Mouse (Mus musculus): ENCODE measurements around the gene Atp13a2. TPM values are rescaled to one million over a fixed set of nuclear protein-coding genes. Genes with fewer than 3 reads are reported as not detected.

Gene Atp13a2
- polyA plus RNA-seq, 1 experiment from 2014 or later, result 28.7 TPM

DNA sequence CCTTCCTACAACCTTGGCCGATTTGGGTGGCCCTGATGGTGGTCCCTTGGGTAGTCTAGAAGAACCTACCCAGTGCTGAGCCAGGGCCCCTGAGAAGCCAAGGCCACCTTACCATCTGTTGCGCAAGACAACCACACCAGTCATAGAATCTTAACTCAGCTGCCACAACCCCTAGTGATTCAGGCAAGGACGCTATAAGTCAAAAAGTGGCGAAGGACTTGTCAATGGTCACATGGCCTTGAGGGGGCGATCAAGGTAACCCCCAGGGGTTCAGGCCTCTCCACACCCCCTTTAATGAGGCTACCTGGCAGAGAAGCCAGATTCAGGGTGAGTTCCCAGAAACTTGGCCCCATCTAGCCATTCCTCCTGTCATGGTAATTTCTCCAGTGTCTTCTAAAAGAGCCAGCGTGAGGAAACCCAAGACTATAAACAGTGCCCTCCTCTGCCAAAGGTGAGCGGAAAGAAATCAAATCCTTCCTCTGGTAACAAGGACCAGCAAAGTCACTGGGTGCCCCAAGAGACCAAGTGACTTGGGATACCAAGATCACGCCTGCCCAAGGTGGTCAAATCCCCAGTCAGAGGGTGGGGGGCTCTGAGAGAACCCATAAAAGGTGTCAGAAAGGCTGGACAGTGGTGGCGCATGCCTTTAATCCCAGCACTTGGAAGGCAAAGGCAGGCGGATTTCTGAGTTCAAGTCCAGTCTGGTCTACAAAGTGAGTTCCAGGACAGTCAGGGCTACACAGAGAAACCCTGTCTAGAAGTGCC, 26.8 kb upstream of the Atp13a2 start:
- Histone ChIP-seq H3K9me3 (ENCODE audit: control insufficient read depth, low read length) (no peaks in the 10 kb centered on the region), H3K4me1 (ENCODE audit: control insufficient read depth, insufficient read depth, low read length) (peaks cover 8% of the 10 kb centered on the region; the same call in 1 of the 2 replicates), H3K27me3 (ENCODE audit: control insufficient read depth, insufficient read depth, low read length) (no peaks in the 10 kb centered on the region), H3K36me3 (ENCODE audit: control insufficient read depth, insufficient read depth, low read length) (no peaks in the 10 kb centered on the region), H3K4me3 (ENCODE audit: low read depth, low read length) (no peak overlapping the region), H3K27ac (replicated peaks; ENCODE audit: low read depth, low read length) (no peak overlapping the region), H3K9ac (ENCODE audit: low read length) (no peak overlapping the region), H3K4me2 (ENCODE audit: low read depth, severe bottlenecking) (no peak overlapping the region)
- DNase-seq (ENCODE audit: low spot score), result no peak
- no peak for ATAC-seq (ENCODE audit: insufficient number of reproducible peaks, low FRiP score, low TSS enrichment, low read depth)
- 74% methylated on average over 10 of the region's 10 CpGs for WGBS

DNA sequence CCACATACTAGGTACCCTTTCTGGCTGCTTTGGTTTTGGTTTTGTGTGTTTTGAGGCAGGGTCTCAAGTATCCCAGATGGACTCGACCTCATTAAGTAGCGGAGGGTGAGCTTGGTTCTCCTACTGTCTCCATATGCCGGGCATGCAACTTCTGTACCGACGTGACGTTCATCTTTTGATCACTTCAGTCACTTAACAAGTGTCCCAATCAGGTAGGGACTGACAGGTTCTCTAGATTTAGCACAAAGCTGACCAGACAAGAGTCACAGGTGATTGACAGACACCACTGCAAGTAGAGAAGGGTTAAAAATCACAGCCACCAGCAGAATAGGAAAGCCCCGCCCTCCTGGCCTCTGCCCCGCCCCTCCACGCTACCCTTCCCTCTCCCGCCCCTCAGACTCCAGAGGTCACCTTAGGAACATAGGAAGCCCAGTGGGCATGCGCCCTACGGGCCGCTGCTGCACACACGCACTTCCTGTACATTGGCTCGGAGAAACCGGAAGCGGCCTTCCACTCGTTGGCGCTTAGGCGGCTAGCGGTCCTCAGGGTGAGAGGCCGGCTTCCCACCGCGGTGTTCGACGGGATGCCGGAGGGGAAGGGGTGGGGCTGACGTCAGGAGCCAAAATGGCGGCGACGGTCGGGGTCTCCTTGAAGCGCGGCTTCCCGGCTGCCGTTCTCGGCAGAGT, 25.7 kb upstream of the Atp13a2 start, which contains the start of gene Sdhb:
Gene Sdhb (plus strand): TSS at position 423 of the 686 bp plus-strand sequence.
- H3K4me1 ChIP-seq (ENCODE audit: control insufficient read depth, insufficient read depth, low read length), result peaks cover 8% of the 10 kb centered on the region; the same call in 1 of the 2 replicates
- H3K9ac ChIP-seq (ENCODE audit: low read length), result peak within 1 kb of the TSS; percentile 92
- no peak within 1 kb of the TSS; the same call in 1 of the 2 replicates for H3K27ac ChIP-seq (replicated peaks; ENCODE audit: low read depth, low read length)
- DNase-seq (ENCODE audit: low spot score), result peak; percentile 97
- no peaks in the 10 kb centered on the region for H3K9me3 ChIP-seq (ENCODE audit: control insufficient read depth, low read length)
- no peaks in the 10 kb centered on the region for H3K36me3 ChIP-seq (ENCODE audit: control insufficient read depth, insufficient read depth, low read length)
- ATAC-seq (ENCODE audit: insufficient number of reproducible peaks, low FRiP score, low TSS enrichment, low read depth), result peak; percentile 91
- H3K27me3 ChIP-seq (ENCODE audit: control insufficient read depth, insufficient read depth, low read length), result no peaks in the 10 kb centered on the region
- peak within 1 kb of the TSS; percentile 96 for H3K4me3 ChIP-seq (ENCODE audit: low read depth, low read length)
- peak within 1 kb of the TSS; percentile 92 for H3K4me2 ChIP-seq (ENCODE audit: low read depth, severe bottlenecking)
- 3% methylated on average over 37 of the region's 37 CpGs for WGBS

DNA sequence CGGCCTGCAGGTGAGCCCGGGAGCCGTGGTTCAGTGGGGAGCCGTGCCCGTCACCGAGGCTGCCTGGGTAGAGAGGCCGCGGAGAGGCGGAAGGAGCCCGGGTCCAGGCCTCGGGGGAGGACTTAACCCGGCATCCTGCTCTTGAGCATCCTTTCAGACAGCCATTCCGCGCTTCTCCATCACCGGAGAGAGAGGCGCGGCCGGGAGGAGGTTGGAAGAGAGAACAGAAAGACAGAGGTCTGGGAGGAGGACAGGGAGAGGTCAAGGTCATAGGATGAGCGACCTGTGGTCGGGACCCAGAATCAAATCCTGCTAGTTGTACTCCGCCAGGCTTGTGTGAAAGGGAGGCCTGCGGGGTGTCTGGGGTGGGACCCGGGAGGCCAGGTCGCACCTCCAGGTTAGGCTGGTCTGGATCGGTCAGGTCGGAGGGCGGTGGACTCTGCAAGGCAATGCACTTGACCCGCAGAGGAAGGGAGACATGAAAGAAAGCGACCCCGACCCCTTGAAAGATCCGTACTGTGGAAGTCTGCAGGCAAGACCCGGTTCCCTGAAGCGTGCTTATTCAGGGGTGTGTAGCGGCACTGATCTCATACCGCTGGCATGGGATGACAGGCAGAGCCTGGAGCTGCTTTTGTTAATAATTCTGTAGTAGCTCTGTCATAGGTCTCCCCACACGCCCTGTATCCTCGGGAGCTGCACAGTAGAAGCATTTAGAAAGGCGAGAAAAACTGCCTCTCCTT, 25.0 kb upstream of the Atp13a2 start:
- Histone ChIP-seq H3K4me3 (ENCODE audit: low read depth, low read length) (peak overlapping the region; percentile 96), H3K36me3 (ENCODE audit: control insufficient read depth, insufficient read depth, low read length) (no peaks in the 10 kb centered on the region), H3K9me3 (ENCODE audit: control insufficient read depth, low read length) (no peaks in the 10 kb centered on the region), H3K9ac (ENCODE audit: low read length) (peak overlapping the region; percentile 92), H3K4me1 (ENCODE audit: control insufficient read depth, insufficient read depth, low read length) (peaks cover 8% of the 10 kb centered on the region; the same call in 1 of the 2 replicates), H3K27ac (replicated peaks; ENCODE audit: low read depth, low read length) (no peak overlapping the region; the same call in 1 of the 2 replicates), H3K27me3 (ENCODE audit: control insufficient read depth, insufficient read depth, low read length) (no peaks in the 10 kb centered on the region), H3K4me2 (ENCODE audit: low read depth, severe bottlenecking) (peak overlapping the region; percentile 92)
- WGBS, result 2% methylated on average over 38 of the region's 38 CpGs
- DNase-seq (ENCODE audit: low spot score) (no peak), ATAC-seq (ENCODE audit: insufficient number of reproducible peaks, low FRiP score, low TSS enrichment, low read depth) (peak; percentile 14; the same call in 1 of the 2 replicates)

DNA sequence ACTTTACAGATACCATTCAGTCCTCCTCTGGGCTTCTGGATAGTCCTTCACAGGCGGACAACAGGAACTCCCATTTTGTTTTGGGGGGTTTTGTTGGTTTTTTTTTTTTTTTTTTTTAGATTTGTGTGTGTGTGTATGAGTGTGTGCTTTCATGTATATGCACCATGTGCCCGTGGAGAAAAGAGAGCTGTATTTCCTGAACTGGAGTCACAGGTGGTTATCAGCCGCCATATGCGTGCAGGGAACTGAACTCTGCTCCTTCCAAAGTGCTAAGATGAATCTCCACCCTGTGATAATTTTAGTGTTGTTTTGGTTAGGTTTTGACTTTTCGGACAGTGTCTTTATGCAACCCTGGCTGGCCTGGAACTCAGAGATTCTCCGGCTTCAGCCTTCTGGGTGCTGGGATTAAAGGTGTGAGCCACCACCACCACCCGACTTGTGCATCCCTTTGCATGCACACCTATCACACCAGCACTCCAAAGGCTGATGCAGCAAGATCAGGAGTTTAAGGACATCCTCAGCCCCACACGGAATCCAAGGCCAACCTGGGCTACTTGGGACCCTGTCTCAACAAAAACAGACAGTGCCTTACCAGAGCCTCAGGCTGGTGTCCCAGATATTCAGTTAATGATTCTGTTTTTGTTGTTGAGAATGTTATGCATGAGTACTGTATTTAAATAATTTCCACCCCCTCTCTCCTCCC, 24.3 kb upstream of the Atp13a2 start:
- DNase-seq (ENCODE audit: low spot score) (no peak), ATAC-seq (ENCODE audit: insufficient number of reproducible peaks, low FRiP score, low TSS enrichment, low read depth) (no peak)
- 76% methylated on average over 8 of the region's 8 CpGs for WGBS
- Histone ChIP-seq H3K9me3 (ENCODE audit: control insufficient read depth, low read length) (no peaks in the 10 kb centered on the region), H3K36me3 (ENCODE audit: control insufficient read depth, insufficient read depth, low read length) (no peaks in the 10 kb centered on the region), H3K4me2 (ENCODE audit: low read depth, severe bottlenecking) (peak overlapping the region; percentile 92), H3K27me3 (ENCODE audit: control insufficient read depth, insufficient read depth, low read length) (no peaks in the 10 kb centered on the region), H3K4me1 (ENCODE audit: control insufficient read depth, insufficient read depth, low read length) (peaks cover 8% of the 10 kb centered on the region; the same call in 1 of the 2 replicates), H3K4me3 (ENCODE audit: low read depth, low read length) (peak overlapping the region; percentile 96), H3K9ac (ENCODE audit: low read length) (peak overlapping the region; percentile 92), H3K27ac (replicated peaks; ENCODE audit: low read depth, low read length) (no peak overlapping the region)

DNA sequence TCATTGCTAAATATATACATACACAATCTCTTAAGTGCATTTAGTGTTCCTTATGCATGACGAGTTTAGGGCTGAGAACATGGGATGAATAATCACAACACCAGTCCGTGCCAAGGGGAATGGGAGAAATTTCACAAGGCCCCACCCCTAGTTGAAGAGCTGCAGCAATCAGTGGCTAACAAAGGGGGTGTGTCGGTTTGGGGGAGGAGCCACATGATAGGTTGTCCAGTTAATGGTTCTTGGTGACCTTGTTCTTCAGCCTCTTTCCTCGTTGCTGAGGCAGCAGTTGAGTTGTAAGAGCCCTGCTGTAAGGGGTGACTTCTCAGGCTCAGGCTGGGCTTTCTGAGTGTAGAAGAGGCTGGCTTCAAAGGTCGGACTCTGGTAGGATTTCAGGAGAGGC, 23.7 kb upstream of the Atp13a2 start:
- ATAC-seq (ENCODE audit: insufficient number of reproducible peaks, low FRiP score, low TSS enrichment, low read depth) (no peak), DNase-seq (ENCODE audit: low spot score) (no peak)
- Histone ChIP-seq H3K4me1 (ENCODE audit: control insufficient read depth, insufficient read depth, low read length) (peaks cover 8% of the 10 kb centered on the region; the same call in 1 of the 2 replicates), H3K4me3 (ENCODE audit: low read depth, low read length) (no peak overlapping the region), H3K27ac (replicated peaks; ENCODE audit: low read depth, low read length) (no peak overlapping the region), H3K9me3 (ENCODE audit: control insufficient read depth, low read length) (no peaks in the 10 kb centered on the region), H3K27me3 (ENCODE audit: control insufficient read depth, insufficient read depth, low read length) (no peaks in the 10 kb centered on the region), H3K4me2 (ENCODE audit: low read depth, severe bottlenecking) (no peak overlapping the region), H3K36me3 (ENCODE audit: control insufficient read depth, insufficient read depth, low read length) (no peaks in the 10 kb centered on the region), H3K9ac (ENCODE audit: low read length) (no peak overlapping the region)
- 42% methylated on average over 5 of the region's 5 CpGs for WGBS

DNA sequence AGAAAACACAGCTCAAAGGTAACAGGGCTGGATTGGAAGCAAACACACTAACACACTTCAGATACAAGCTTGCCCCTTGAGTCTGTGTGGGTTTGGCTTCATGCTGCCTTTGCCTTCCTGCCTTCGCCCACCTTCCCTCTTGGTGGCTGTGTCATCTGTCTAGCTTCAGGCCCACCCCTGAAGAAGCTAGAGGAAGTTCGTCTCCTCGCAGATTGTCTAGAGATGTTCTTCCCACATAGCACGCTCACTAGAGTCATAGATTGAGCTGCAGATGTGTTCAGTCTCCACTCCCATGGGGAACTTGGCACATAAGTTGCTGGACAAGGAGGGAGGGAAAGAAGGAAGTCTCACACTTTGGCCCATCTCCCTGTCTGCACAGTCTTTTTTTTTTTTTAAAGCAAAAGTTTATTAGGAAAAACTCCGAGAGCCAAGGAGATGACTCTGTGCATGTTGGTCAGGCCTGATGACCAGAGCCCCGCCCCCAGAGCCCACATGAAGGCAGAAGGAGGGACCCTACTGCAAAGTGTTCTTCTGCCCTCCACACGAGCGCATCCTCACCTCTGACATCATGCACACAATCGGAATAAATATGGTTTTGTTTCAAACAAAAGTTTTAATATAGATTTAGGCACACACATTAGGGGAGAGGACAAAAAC, 22.6 kb upstream of the Atp13a2 start:
- H3K4me2 ChIP-seq (ENCODE audit: low read depth, severe bottlenecking), result no peak overlapping the region
- H3K4me1 ChIP-seq (ENCODE audit: control insufficient read depth, insufficient read depth, low read length), result peaks cover 8% of the 10 kb centered on the region; the same call in 1 of the 2 replicates
- H3K27ac ChIP-seq (replicated peaks; ENCODE audit: low read depth, low read length), result no peak overlapping the region
- H3K9ac ChIP-seq (ENCODE audit: low read length), result no peak overlapping the region
- H3K36me3 ChIP-seq (ENCODE audit: control insufficient read depth, insufficient read depth, low read length), result no peaks in the 10 kb centered on the region
- WGBS, result 87% methylated on average over 9 of the region's 9 CpGs
- no peak for ATAC-seq (ENCODE audit: insufficient number of reproducible peaks, low FRiP score, low TSS enrichment, low read depth)
- DNase-seq (ENCODE audit: low spot score), result no peak
- no peaks in the 10 kb centered on the region for H3K27me3 ChIP-seq (ENCODE audit: control insufficient read depth, insufficient read depth, low read length)
- H3K4me3 ChIP-seq (ENCODE audit: low read depth, low read length), result no peak overlapping the region
- H3K9me3 ChIP-seq (ENCODE audit: control insufficient read depth, low read length), result no peaks in the 10 kb centered on the region

DNA sequence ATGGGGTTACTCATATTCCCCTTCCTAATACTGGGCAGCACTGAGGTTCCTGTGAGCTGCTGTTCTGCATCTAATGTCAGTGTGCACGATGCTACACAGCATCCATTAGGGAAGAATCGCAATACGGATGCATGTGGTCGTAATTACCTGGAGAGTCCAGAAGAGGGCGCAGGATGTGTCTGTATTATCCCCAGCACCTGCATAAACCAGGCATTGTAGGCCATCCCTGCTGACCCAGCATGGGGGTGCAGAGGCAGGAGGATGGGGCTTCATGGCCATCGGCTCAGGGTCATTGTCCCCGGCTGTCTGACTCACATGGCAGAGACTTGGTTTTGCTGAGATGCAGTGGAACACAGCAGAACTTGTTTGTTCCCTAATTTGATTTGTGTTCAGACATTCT, 22.1 kb upstream of the Atp13a2 start:
- peak; percentile 81 for DNase-seq (ENCODE audit: low spot score)
- Histone ChIP-seq H3K27ac (replicated peaks; ENCODE audit: low read depth, low read length) (no peak overlapping the region), H3K27me3 (ENCODE audit: control insufficient read depth, insufficient read depth, low read length) (no peaks in the 10 kb centered on the region), H3K4me2 (ENCODE audit: low read depth, severe bottlenecking) (no peak overlapping the region), H3K4me3 (ENCODE audit: low read depth, low read length) (no peak overlapping the region), H3K9me3 (ENCODE audit: control insufficient read depth, low read length) (no peaks in the 10 kb centered on the region), H3K4me1 (ENCODE audit: control insufficient read depth, insufficient read depth, low read length) (peaks cover 8% of the 10 kb centered on the region; the same call in 1 of the 2 replicates), H3K36me3 (ENCODE audit: control insufficient read depth, insufficient read depth, low read length) (no peaks in the 10 kb centered on the region), H3K9ac (ENCODE audit: low read length) (no peak overlapping the region)
- no peak for ATAC-seq (ENCODE audit: insufficient number of reproducible peaks, low FRiP score, low TSS enrichment, low read depth)
- 25% methylated on average over 7 of the region's 7 CpGs for WGBS
